ENCODE assay signal across 17 mouse cellular contexts in genomic region chr7:30602583-30602982, GRCm38 (mm10). TPM values are rescaled to one million over a fixed set of nuclear protein-coding genes. Genes with fewer than 3 reads are reported as not detected.
DNase-seq lines count a peak whose midpoint lies in the region; ATAC-seq and TF ChIP-seq lines count a peak whose summit lies in the region.
"Had no signal": no experiment of that assay in that cellular context is flagged by ENCODE, and none has a peak within 500 bp of the region (broad histone marks: within the 10 kb centered on the region; RNA-seq: fewer than 3 reads in every experiment).

No protein-coding gene starts in this region.

- peak; percentile 96 for TF ChIP-seq EP300 in ES-Bruce4 (IDR thresholded peaks at IDR 0.05; ENCODE audit: insufficient read depth, low read depth, low read length)

- WGBS in embryonic facial prominence, embryonic 11.5 days: 23% methylated on average over 3 of the region's 3 CpGs
- WGBS in kidney, embryonic 16.5 days: 14% methylated on average over 3 of the region's 3 CpGs
- 55% methylated on average over 3 of the region's 3 CpGs for WGBS in midbrain, embryonic 16.5 days
- 73% methylated on average over 3 of the region's 3 CpGs for WGBS in forebrain, embryonic 15.5 days

- no peak for TF ChIP-seq POLR2A in ES-Bruce4 (IDR thresholded peaks at IDR 0.05; ENCODE audit: insufficient read depth, low read length)

- peak; percentile 49 for DNase-seq in embryonic facial prominence, embryonic 11.5 days (ENCODE audit: low spot score)
- DNase-seq in lung, postnatal 10 days: peak; percentile 80
- DNase-seq in adrenal gland, adult 8-10 months: no peak
- DNase-seq in thymus, postnatal 0 days (ENCODE audit: low spot score): no peak
- DNase-seq: heart, adult 2 months; layer of hippocampus, postnatal 36 days had no signal

- H3K27ac ChIP-seq in ES-Bruce4 (ENCODE audit: insufficient read depth, low read length): peak overlapping the region; percentile 82
- no peak overlapping the region for H3K27ac ChIP-seq in embryonic facial prominence, embryonic 11.5 days (replicated peaks; ENCODE audit: low read depth, low read length)
- H3K27ac ChIP-seq in kidney, embryonic 16.5 days (ENCODE audit: low read length): peak overlapping the region; percentile 71
- H3K27ac ChIP-seq in midbrain, embryonic 16.5 days (ENCODE audit: low read length): no peak overlapping the region
- no peak overlapping the region for H3K27ac ChIP-seq in forebrain, embryonic 15.5 days (replicated peaks)
- H3K27ac ChIP-seq: heart, adult 2 months had no signal

- TF ChIP-seq CTCF in ES-Bruce4 (IDR thresholded peaks at IDR 0.05; ENCODE audit: low read depth, low read length): no peak

- peaks cover 15% of the 10 kb centered on the region for H3K4me1 ChIP-seq in ES-Bruce4 (ENCODE audit: control insufficient read depth, insufficient read depth, low read length)
- no peaks in the 10 kb centered on the region for H3K4me1 ChIP-seq in embryonic facial prominence, embryonic 11.5 days (ENCODE audit: control insufficient read depth, insufficient read depth, low read length)
- H3K4me1 ChIP-seq in kidney, embryonic 16.5 days (ENCODE audit: insufficient read depth, low read length): peaks cover 23% of the 10 kb centered on the region
- peaks cover 4% of the 10 kb centered on the region; the same call in 1 of the 2 replicates for H3K4me1 ChIP-seq in midbrain, embryonic 16.5 days (ENCODE audit: control insufficient read depth, insufficient read depth, low read length)
- H3K4me1 ChIP-seq in forebrain, embryonic 15.5 days: peaks cover 13% of the 10 kb centered on the region

- no peak overlapping the region for H3K9ac ChIP-seq in ES-Bruce4 (ENCODE audit: low read depth, poor library complexity, severe bottlenecking)
- H3K9ac ChIP-seq in embryonic facial prominence, embryonic 11.5 days (replicated peaks; ENCODE audit: low read length): no peak overlapping the region
- H3K9ac ChIP-seq in kidney, embryonic 16.5 days (replicated peaks; ENCODE audit: low read length): no peak overlapping the region
- no peak overlapping the region for H3K9ac ChIP-seq in midbrain, embryonic 16.5 days (ENCODE audit: low read depth, low read length)
- H3K9ac ChIP-seq in forebrain, embryonic 15.5 days (replicated peaks): no peak overlapping the region

- H3K4me3 ChIP-seq in ES-Bruce4 (ENCODE audit: low read depth, low read length): peak overlapping the region; percentile 9; the same call in 1 of the 2 replicates
- no peak overlapping the region for H3K4me3 ChIP-seq in embryonic facial prominence, embryonic 11.5 days (ENCODE audit: low read depth, low read length)
- H3K4me3 ChIP-seq in kidney, embryonic 16.5 days (ENCODE audit: low read length): no peak overlapping the region
- no peak overlapping the region for H3K4me3 ChIP-seq in midbrain, embryonic 16.5 days (ENCODE audit: low read depth, low read length)
- no peak overlapping the region for H3K4me3 ChIP-seq in forebrain, embryonic 15.5 days
- H3K4me3 ChIP-seq: heart, adult 2 months had no signal

- no peaks in the 10 kb centered on the region for H3K9me3 ChIP-seq in ES-Bruce4 (replicated peaks; ENCODE audit: control insufficient read depth, insufficient read depth, low read length, poor library complexity, severe bottlenecking)
- no peaks in the 10 kb centered on the region for H3K9me3 ChIP-seq in embryonic facial prominence, embryonic 11.5 days (replicated peaks; ENCODE audit: control insufficient read depth, low read length)
- no peaks in the 10 kb centered on the region for H3K9me3 ChIP-seq in kidney, embryonic 16.5 days (ENCODE audit: low read length)
- no peaks in the 10 kb centered on the region for H3K9me3 ChIP-seq in midbrain, embryonic 16.5 days (replicated peaks; ENCODE audit: control insufficient read depth, low read length, poor library complexity, severe bottlenecking)
- no peaks in the 10 kb centered on the region for H3K9me3 ChIP-seq in forebrain, embryonic 15.5 days

- no peaks in the 10 kb centered on the region for H3K27me3 ChIP-seq in ES-Bruce4 (ENCODE audit: control insufficient read depth, insufficient read depth, low read length, poor library complexity, severe bottlenecking)
- no peaks in the 10 kb centered on the region for H3K27me3 ChIP-seq in embryonic facial prominence, embryonic 11.5 days (ENCODE audit: control insufficient read depth, insufficient read depth, low read length)
- H3K27me3 ChIP-seq in kidney, embryonic 16.5 days (ENCODE audit: insufficient read depth, low read length): no peaks in the 10 kb centered on the region
- H3K27me3 ChIP-seq in midbrain, embryonic 16.5 days (ENCODE audit: control insufficient read depth, insufficient read depth, low read depth, low read length): no peaks in the 10 kb centered on the region
- no peaks in the 10 kb centered on the region for H3K27me3 ChIP-seq in forebrain, embryonic 15.5 days

- no peak for ATAC-seq in embryonic facial prominence, embryonic 11.5 days (replicated peaks; ENCODE audit: insufficient number of reproducible peaks, low FRiP score, low TSS enrichment, low read depth)
- peak; percentile 64 for ATAC-seq in kidney, embryonic 16.5 days (ENCODE audit: low FRiP score, low TSS enrichment)
- no peak for ATAC-seq in midbrain, embryonic 16.5 days
- no peak for ATAC-seq in forebrain, embryonic 15.5 days (replicated peaks)
- ATAC-seq: activated CD4-positive, CD25-positive, alpha-beta regulatory T cell, adult 4 months; forebrain, embryonic 16.5 days had no signal

- H3K4me2 ChIP-seq in embryonic facial prominence, embryonic 11.5 days (ENCODE audit: low read depth, low read length): no peak overlapping the region
- no peak overlapping the region for H3K4me2 ChIP-seq in kidney, embryonic 16.5 days (replicated peaks; ENCODE audit: low read depth, low read length)
- H3K4me2 ChIP-seq in midbrain, embryonic 16.5 days (ENCODE audit: low read length): no peak overlapping the region
- no peak overlapping the region for H3K4me2 ChIP-seq in forebrain, embryonic 15.5 days (replicated peaks)
- H3K4me2 ChIP-seq: liver, embryonic 11.5 days had no signal

- H3K36me3 ChIP-seq in ES-Bruce4 (ENCODE audit: control insufficient read depth, insufficient read depth, low read length, poor library complexity, severe bottlenecking): no peaks in the 10 kb centered on the region
- H3K36me3 ChIP-seq in embryonic facial prominence, embryonic 11.5 days (replicated peaks; ENCODE audit: control insufficient read depth, insufficient read depth, low read depth, low read length): no peaks in the 10 kb centered on the region
- no peaks in the 10 kb centered on the region for H3K36me3 ChIP-seq in kidney, embryonic 16.5 days (ENCODE audit: insufficient read depth, low read length)
- no peaks in the 10 kb centered on the region for H3K36me3 ChIP-seq in midbrain, embryonic 16.5 days (ENCODE audit: control insufficient read depth, insufficient read depth, low read length)
- H3K36me3 ChIP-seq in forebrain, embryonic 15.5 days: no peaks in the 10 kb centered on the region

RNA-seq across cellular contexts. Expression of gene Zbtb32, which starts 3.9 kb away (rescaled TPM):
- 20.3 and 22.7 TPM in 2 replicates for polyA plus RNA-seq in ES-Bruce4 (2011; ENCODE audit: insufficient read depth, insufficient read length, low read depth, missing spikeins)
- polyA plus RNA-seq in embryonic facial prominence, embryonic 11.5 days (2014; fragmentation: Nextera tagmentation; extraction: Ambion mirVana): 0.21 and 0.43 TPM in 2 replicates
- 0.77 and 1.3 TPM in 2 replicates for polyA plus RNA-seq in kidney, embryonic 16.5 days (2015; fragmentation: Nextera tagmentation; extraction: Ambion mirVana)
- 1 to 10 TPM in 1 of 4 experiments, under 1 TPM in 1, not detected in 2; 0.73 to 1.8 TPM for total RNA-seq in adrenal gland, adult 8-10 months (2022)
- polyA plus RNA-seq in thymus, postnatal 0 days (2015; fragmentation: Nextera tagmentation; extraction: Ambion mirVana): 0.31 and 0.32 TPM in 2 replicates
- 0.20 and 0.22 TPM in 2 replicates for polyA plus RNA-seq in midbrain, embryonic 16.5 days (2015; fragmentation: Nextera tagmentation; extraction: Ambion mirVana)
- polyA plus RNA-seq in forebrain, embryonic 15.5 days (2015; fragmentation: Nextera tagmentation; extraction: Ambion mirVana): 0.33 and 0.50 TPM in 2 replicates
- total RNA-seq: hematopoietic stem cell, adult 5-6 weeks; layer of hippocampus, postnatal 36 days; midbrain, postnatal 0 days had no signal

RNA-seq across cellular contexts. Expression of gene Upk1a, which starts 10.1 kb away (rescaled TPM):
- 2.5 and 2.8 TPM in 2 replicates for polyA plus RNA-seq in ES-Bruce4 (2011; ENCODE audit: insufficient read depth, insufficient read length, low read depth, missing spikeins)
- polyA plus RNA-seq in embryonic facial prominence, embryonic 11.5 days (2014; fragmentation: Nextera tagmentation; extraction: Ambion mirVana): 0.14 and 0.35 TPM in 2 replicates
- 7.9 and 13.0 TPM in 2 replicates for polyA plus RNA-seq in kidney, embryonic 16.5 days (2015; fragmentation: Nextera tagmentation; extraction: Ambion mirVana)
- under 1 TPM in 3 of 4 experiments, not detected in 1; 0.27 to 0.34 (median 0.31) TPM for total RNA-seq in adrenal gland, adult 8-10 months (2022)
- polyA plus RNA-seq in thymus, postnatal 0 days (2015; fragmentation: Nextera tagmentation; extraction: Ambion mirVana): 0.75 and 0.90 TPM in 2 replicates
- polyA plus RNA-seq in midbrain, embryonic 16.5 days (2015; fragmentation: Nextera tagmentation; extraction: Ambion mirVana): 0.29 and 0.46 TPM in 2 replicates
- 0.11 and 0.47 TPM in 2 replicates for polyA plus RNA-seq in forebrain, embryonic 15.5 days (2015; fragmentation: Nextera tagmentation; extraction: Ambion mirVana)
- total RNA-seq: common myeloid progenitor, adult 5-6 weeks; hematopoietic stem cell, adult 5-6 weeks had no signal

RNA-seq across cellular contexts. Expression of gene Kmt2b, which starts 14.1 kb away (rescaled TPM):
- polyA plus RNA-seq in ES-Bruce4 (2011; ENCODE audit: insufficient read depth, insufficient read length, low read depth, missing spikeins): 70.2 and 81.4 TPM in 2 replicates
- 7.2 and 8.4 TPM in 2 replicates for polyA plus RNA-seq in embryonic facial prominence, embryonic 11.5 days (2014; fragmentation: Nextera tagmentation; extraction: Ambion mirVana)
- 7.8 and 9.0 TPM in 2 replicates for polyA plus RNA-seq in kidney, embryonic 16.5 days (2015; fragmentation: Nextera tagmentation; extraction: Ambion mirVana)
- 10 to 100 TPM; 36.8 to 65.3 (median 57.0) TPM for total RNA-seq in adrenal gland, adult 8-10 months (2022)
- 7.2 and 9.3 TPM in 2 replicates for polyA plus RNA-seq in thymus, postnatal 0 days (2015; fragmentation: Nextera tagmentation; extraction: Ambion mirVana)
- polyA plus RNA-seq in midbrain, embryonic 16.5 days (2015; fragmentation: Nextera tagmentation; extraction: Ambion mirVana): 9.1 and 11.0 TPM in 2 replicates
- 10.4 and 12.0 TPM in 2 replicates for polyA plus RNA-seq in forebrain, embryonic 15.5 days (2015; fragmentation: Nextera tagmentation; extraction: Ambion mirVana)

RNA-seq across cellular contexts. Expression of gene Cox6b1, which starts 23.4 kb away (rescaled TPM):
- polyA plus RNA-seq in ES-Bruce4 (2011; ENCODE audit: insufficient read depth, insufficient read length, low read depth, missing spikeins): 540 and 569 TPM in 2 replicates
- polyA plus RNA-seq in embryonic facial prominence, embryonic 11.5 days (2014; fragmentation: Nextera tagmentation; extraction: Ambion mirVana): 700 and 782 TPM in 2 replicates
- 1,049 TPM in 2 replicates for polyA plus RNA-seq in kidney, embryonic 16.5 days (2015; fragmentation: Nextera tagmentation; extraction: Ambion mirVana)
- 1,000 to 10,000 TPM in 2 of 4 experiments, 100 to 1,000 TPM in 2; 538 to 1,102 (median 895) TPM for total RNA-seq in adrenal gland, adult 8-10 months (2022)
- 989 and 1,078 TPM in 2 replicates for polyA plus RNA-seq in thymus, postnatal 0 days (2015; fragmentation: Nextera tagmentation; extraction: Ambion mirVana)
- 1,035 and 1,037 TPM in 2 replicates for polyA plus RNA-seq in midbrain, embryonic 16.5 days (2015; fragmentation: Nextera tagmentation; extraction: Ambion mirVana)
- polyA plus RNA-seq in forebrain, embryonic 15.5 days (2015; fragmentation: Nextera tagmentation; extraction: Ambion mirVana): 899 and 915 TPM in 2 replicates

RNA-seq across cellular contexts. Expression of gene Etv2, which starts 33.1 kb away (rescaled TPM):
- polyA plus RNA-seq in ES-Bruce4 (2011; ENCODE audit: insufficient read depth, insufficient read length, low read depth, missing spikeins): 2.8 and 3.3 TPM in 2 replicates
- 0.20 TPM in 1 of 2 replicates, not detected in the other for polyA plus RNA-seq in embryonic facial prominence, embryonic 11.5 days (2014; fragmentation: Nextera tagmentation; extraction: Ambion mirVana)
- polyA plus RNA-seq in kidney, embryonic 16.5 days (2015; fragmentation: Nextera tagmentation; extraction: Ambion mirVana): not detected in 2 replicates
- not detected for total RNA-seq in adrenal gland, adult 8-10 months (2022)
- not detected in 2 replicates for polyA plus RNA-seq in thymus, postnatal 0 days (2015; fragmentation: Nextera tagmentation; extraction: Ambion mirVana)
- not detected in 2 replicates for polyA plus RNA-seq in midbrain, embryonic 16.5 days (2015; fragmentation: Nextera tagmentation; extraction: Ambion mirVana)
- polyA plus RNA-seq in forebrain, embryonic 15.5 days (2015; fragmentation: Nextera tagmentation; extraction: Ambion mirVana): not detected in 2 replicates
- total RNA-seq: common myeloid progenitor, adult 5-6 weeks; heart, adult 2 months; hematopoietic stem cell, adult 5-6 weeks; layer of hippocampus, postnatal 36 days; midbrain, postnatal 0 days had no signal
- polyA plus RNA-seq: activated CD4-positive, CD25-positive, alpha-beta regulatory T cell, adult 4 months; brain, embryonic 14.5 days; forebrain, embryonic 16.5 days; heart, adult 2 months had no signal

Comparison
In these comparisons a context has a peak if more than half of its experiments do, and no peak if none do; other contexts are left out.
1. H3K27ac ChIP-seq: peak in ES-Bruce4 (single experiment) and kidney, embryonic 16.5 days (single experiment); none in embryonic facial prominence, embryonic 11.5 days (single experiment), midbrain, embryonic 16.5 days (single experiment) and forebrain, embryonic 15.5 days (single experiment).
2. DNase-seq: peak in embryonic facial prominence, embryonic 11.5 days (single experiment) and lung, postnatal 10 days (single experiment); none in adrenal gland, adult 8-10 months (single experiment) and thymus, postnatal 0 days (single experiment).